Mouse (Mus musculus) brain, embryonic 14.5 days (tissue): ENCODE data around the gene C8b. TPM values are rescaled to one million over a fixed set of nuclear protein-coding genes. Genes with fewer than 3 reads are reported as not detected.

Experiments used
- DNase-seq: peaks from one replicate; pipeline ENCODE4 v3.0.0-alpha.2; 2011; ENCODE audit warnings: low read depth
- CTCF ChIP-seq: fragments of 200-500 bp; IDR thresholded peaks from 2 replicates; pipeline ENCODE4 v1.5.1; 2012; ENCODE audit warnings: inconsistent platforms, mild to moderate bottlenecking, moderate library complexity, borderline replicate concordance; ENCODE audit not compliant: insufficient read depth, insufficient read length; ENCODE audit errors: extremely low read depth
- POLR2A ChIP-seq: fragments of 200-500 bp; IDR thresholded peaks from 2 replicates; pipeline ENCODE4 v1.6.1; 2012; ENCODE audit warnings: mild to moderate bottlenecking, inconsistent platforms, borderline replicate concordance; ENCODE audit not compliant: poor library complexity, insufficient read depth, insufficient read length, severe bottlenecking; ENCODE audit errors: extremely low read depth
- polyA plus RNA-seq: library from polyadenylated mRNA; depleted of rRNA; stranded (reverse); fragments of >200 nt; gene quantifications from 2 replicates; pipeline ENCODE4 v1.2.3, GENCODE M21; 2012; rRNA removed

Gene C8b
- polyA plus RNA-seq, result 0.19 TPM in 2 replicates

DNA sequence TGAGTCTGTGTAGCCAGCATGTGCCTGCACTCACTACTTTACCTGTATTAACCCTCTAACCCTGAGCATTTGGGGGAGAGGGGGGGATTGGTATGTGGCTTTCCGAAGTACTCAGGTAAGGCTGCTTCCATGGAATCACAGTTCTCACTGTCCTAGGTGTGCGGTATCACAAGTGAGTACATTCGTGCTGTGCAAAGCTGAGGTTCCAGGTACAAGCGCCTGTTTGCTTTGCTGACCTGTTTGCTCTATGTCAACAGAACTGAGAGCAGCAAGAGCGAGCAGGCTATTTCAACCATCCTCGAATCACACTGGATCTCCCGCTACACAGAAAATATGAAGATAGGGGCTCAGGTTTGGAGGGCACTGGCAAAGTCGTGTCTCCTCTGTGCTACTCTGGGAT lies at the start of gene C8b:
C8b (plus strand) TSS at position 253 of the 400 bp plus-strand sequence.
- TF ChIP-seq POLR2A (no peak), CTCF (no peak)
- DNase-seq, result no peak

DNA sequence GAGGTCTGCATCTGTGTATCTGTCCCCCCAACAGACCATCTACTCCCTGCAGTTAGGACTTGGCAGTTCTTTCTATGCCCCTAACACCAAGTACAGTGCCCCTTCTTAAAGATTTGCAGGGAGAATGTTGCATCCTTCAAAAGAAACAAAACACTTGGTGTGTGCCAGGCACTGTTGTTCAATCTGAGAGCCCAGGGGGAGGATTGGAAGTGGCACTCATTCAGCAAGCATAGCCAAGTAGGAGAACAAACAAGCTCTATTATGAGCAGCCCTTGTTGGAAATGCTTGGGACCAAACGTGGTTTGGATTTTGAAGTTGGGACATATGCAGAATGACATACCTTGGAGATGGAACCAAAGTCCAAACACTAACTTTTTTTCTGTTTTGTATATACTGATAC lies 49.6 kb upstream of the C8b start:
- TF ChIP-seq CTCF, result no peak
- TF ChIP-seq POLR2A, result no peak
- DNase-seq, result peak; percentile 82

DNA sequence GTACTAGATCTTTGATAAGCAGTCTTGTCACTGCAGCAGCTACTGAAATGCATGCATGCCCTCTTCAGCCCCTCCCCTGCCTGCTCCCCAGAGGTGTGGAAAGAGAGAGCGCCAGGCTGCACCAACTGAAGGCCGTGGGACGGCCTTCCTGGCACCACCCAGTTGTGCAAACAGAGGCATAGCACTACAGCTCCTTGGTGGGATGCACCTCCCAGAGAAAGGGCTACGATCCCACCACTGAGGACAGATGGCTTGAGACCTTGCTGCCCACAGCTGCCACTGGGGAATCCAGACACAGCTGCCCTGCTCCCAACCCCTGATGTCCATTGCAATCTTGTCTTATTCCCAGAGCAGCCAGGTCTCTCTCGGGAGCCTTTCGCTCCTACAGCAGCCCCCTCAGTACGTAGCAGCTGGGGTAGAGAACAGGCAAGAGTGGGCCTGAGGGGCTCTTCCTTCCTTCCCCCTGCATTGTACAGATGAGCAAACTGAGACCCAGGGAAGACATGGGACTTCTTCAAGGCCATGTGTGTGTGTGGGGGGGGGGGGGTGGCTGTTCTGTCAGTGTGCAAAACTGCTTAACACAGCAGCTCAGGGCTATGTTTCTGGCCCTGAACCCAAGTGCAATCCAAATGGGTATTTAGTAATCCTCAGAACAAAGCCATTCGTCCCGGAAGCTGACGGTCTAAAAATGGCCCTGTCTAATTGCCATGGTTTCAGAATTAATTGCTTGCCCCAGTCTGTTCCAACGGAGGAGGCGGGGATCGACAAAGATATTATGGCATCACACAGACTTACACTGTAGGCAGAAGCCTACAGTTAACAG lies 46.9 kb upstream of the C8b start:
- peak; percentile 93 for DNase-seq

DNA sequence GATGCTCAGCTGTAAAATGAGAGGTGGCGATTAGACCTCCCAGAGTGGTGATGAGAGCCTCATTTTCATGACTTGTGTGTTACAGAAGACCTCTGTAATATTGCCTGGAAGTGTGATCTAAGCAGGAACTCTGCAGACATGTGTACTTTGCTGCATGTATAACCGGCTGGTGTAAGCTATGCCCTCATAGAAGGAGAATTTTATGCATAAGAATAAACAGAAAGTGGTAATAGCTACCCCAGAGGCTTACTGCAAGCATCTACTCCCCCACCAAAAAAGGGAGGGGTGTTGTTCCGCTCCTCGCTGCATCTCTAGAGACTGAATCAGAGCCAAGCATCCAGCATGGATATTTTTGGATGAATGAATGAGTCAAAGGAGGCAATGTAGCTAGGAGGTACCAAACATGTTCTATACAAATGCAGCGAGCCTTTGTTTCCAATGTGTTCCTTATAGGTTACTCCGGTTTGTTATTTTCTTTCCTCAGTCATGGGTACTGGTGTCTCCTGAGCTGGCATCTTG lies 42.5 kb upstream of the C8b start:
- DNase-seq, result peak; percentile 63

More for the DNA sequence above, 46.9 kb upstream of the C8b start:
- TF ChIP-seq CTCF (no peak), POLR2A (no peak)

DNA sequence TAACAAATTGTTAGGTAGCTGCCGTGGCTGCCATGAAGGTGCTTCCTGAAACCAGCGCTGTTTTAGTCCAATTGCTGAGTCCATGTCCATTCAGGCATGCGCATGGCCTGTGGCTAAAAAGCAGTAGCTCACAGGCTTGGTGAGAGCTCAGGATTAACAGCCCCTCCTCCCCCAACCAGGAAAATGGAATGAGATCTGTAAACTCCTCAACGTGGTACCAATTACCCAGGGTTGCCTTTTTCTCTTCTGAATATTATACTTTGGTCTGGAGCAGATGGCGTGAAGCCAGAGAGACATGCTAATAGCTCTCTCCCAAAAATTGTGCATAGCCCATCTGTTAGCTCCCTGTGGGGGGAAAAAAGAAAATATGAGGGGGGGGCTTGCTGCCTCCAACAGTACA lies 41.9 kb upstream of the C8b start:
- no peak for TF ChIP-seq CTCF
- TF ChIP-seq POLR2A, result no peak
- DNase-seq, result peak; percentile 84

More for the DNA sequence above, 42.5 kb upstream of the C8b start:
- TF ChIP-seq CTCF (no peak), POLR2A (no peak)

DNA sequence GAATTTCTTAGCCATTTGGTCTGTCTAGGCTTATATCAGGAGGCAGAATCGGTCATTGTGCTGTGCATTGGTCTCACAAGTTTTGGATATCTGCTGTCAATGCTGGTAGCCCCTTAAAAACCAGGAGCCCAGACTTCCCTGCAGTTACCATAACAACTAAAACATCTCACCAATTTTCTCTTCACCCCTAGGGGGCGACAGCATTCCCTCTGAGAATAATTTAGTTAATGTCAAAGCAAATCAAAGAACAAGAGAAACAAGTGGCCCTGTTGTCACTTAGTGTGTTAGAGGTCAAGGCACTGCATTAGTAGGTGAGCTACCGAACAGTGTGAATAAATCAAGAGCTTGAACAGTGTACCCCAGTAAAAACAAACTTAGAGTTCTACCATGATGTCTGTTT lies 40.4 kb upstream of the C8b start:
- TF ChIP-seq POLR2A (no peak), CTCF (peak; percentile 12; the same call in 1 of the 2 replicates)
- DNase-seq, result peak; percentile 30

DNA sequence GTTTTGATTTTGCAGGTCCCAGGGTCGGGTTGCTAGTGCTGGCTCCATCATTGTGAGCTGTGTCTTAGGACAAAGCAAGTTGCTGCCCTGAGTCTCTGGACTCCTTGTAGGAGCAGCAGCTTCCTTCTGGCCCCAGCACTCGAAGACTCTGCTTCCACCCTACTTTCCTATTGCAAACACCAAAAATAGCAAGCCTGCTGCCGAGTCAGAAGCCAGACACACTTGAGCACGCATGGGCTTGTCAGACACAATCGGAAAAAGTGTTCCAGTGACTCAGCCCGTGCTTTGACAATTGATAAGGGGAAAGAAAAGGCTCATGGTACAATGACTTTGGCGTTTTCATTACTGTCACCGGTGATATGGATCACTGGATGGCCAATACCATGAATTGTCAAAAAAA lies 36.9 kb upstream of the C8b start:
- DNase-seq, result no peak
- no peak for TF ChIP-seq POLR2A
- no peak for TF ChIP-seq CTCF

DNA sequence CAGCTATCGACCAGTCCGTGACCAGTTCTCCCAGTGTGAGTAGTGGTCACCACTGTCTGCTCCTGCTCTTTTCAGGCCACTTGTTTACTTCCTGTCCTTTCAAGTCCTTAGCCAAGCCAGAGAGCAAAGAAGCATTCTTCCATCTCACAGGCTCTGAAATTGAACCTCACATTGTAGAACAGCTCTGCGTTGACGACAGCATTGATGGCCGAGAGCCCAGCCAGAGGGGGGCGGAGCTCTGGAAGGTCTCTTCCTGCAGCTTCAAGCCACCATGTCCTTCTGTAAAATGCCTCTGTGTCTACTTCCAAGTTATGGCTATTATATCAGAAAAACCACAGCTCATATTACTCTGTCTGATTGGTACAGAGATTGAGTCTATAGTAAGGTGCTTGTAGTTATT lies 19.6 kb upstream of the C8b start:
- TF ChIP-seq POLR2A, result no peak
- no peak for TF ChIP-seq CTCF
- DNase-seq, result peak; percentile 56

DNA sequence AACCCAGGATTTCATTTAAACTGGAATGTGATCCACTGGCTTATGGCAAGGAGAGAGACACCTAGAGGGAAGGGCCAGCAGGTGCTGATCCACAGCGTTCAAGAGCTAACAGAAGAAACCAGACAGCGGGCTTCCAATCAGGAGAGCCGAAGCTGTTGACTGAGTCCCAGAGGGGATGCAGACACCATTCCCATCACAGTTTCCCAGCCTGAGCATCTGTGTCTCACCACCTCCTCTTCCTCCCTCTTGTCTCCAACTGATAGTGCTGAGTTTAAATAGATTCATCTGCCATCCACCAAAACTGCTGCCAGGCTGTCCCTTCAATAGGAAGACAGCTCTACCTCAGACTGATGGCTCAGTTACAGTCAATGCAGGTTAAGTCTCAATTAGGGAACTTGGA lies 12.0 kb upstream of the C8b start:
- no peak for TF ChIP-seq POLR2A
- TF ChIP-seq CTCF, result no peak
- DNase-seq, result no peak

DNA sequence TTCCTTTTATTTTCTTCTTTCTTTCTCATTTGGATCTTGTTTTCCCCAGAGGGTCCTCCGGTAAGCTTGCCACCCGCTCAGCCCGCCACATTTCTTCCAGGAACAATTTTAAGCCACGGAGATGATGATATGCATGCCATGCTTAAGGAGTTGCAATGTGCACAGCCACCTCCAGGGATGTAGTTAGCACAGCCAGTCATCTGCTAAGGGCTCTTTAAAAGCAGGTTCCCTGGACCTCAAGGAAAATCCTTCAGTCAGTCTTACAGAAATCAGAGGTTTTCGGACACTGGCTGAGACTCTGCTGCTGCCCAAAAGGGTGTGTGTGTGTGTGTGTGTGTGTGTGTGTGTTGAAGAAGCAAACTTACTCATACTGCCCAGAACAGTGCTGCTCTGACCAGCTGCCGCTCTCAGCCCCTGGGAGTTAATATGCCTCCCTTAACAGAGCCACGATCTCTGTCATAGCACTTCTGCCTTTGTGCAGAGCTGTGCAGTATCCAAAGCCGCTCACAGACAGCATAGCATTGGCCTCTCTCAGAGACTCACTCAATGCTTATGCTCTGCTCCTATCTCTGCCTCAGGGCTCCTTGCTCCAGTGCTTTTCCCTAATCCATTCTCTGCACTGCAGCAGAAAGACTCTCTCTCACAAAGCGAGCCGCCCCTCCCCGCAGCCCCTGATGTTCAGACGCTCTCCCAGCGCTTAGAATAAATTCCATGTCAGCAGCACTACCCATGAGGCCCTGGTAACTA lies 5.1 kb upstream of the C8b start:
- peak; percentile 82 for DNase-seq
- TF ChIP-seq CTCF, result no peak; the same call in 1 of the 2 replicates
- no peak for TF ChIP-seq POLR2A

DNA sequence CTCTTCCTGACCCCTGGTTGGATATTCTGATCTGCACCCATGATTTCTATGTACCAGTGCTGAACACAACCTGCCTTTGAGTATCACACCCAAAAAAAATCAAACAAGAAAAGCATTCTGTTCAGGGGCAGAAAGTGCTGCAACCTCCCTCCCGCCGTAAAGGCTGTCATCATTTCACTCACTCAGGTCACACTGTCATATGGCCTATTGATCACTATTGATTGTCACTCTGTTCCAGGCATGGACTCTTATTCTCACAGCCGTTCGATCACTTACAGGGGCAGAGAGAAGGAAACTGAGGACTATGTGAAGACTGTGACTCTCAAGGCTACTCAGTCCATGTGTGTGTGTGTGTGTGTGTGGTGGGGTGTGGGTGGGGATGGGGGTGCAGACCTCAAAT lies 2.1 kb downstream of the C8b start:
- no peak for DNase-seq
- TF ChIP-seq POLR2A (no peak), CTCF (no peak)
